In genomic region chr9:83350613-83351012, GRCm38 (mm10) we compare ENCODE assay signal across 7 mouse cellular contexts.
DNase-seq lines count a peak whose midpoint lies in the region; ATAC-seq lines count a peak whose summit lies in the region.

No protein-coding gene starts in this region.

- no peaks in the 10 kb centered on the region for H3K9me3 ChIP-seq in midbrain, embryonic 10.5 days (replicated peaks)
- no peaks in the 10 kb centered on the region for H3K9me3 ChIP-seq in midbrain, embryonic 16.5 days (replicated peaks; ENCODE audit: control insufficient read depth, low read length, poor library complexity, severe bottlenecking)
- no peaks in the 10 kb centered on the region for H3K9me3 ChIP-seq in heart, embryonic 15.5 days (replicated peaks)

- peak overlapping the region; percentile 69 for H3K27ac ChIP-seq in midbrain, embryonic 10.5 days (replicated peaks)
- H3K27ac ChIP-seq in midbrain, embryonic 16.5 days (ENCODE audit: low read length) = no peak overlapping the region
- H3K27ac ChIP-seq in heart, embryonic 15.5 days = no peak overlapping the region

- ATAC-seq in midbrain, embryonic 16.5 days = no peak
- peak; percentile 64; the same call in 1 of the 2 replicates for ATAC-seq in heart, embryonic 15.5 days (replicated peaks; ENCODE audit: insufficient number of reproducible peaks, insufficient read depth, low FRiP score, low read depth)

- no peak overlapping the region for H3K9ac ChIP-seq in midbrain, embryonic 16.5 days (ENCODE audit: low read depth, low read length)
- no peak overlapping the region for H3K9ac ChIP-seq in heart, embryonic 15.5 days

- no peak overlapping the region for H3K4me2 ChIP-seq in midbrain, embryonic 16.5 days (ENCODE audit: low read length)
- no peak overlapping the region for H3K4me2 ChIP-seq in heart, embryonic 15.5 days

- DNase-seq in midbrain, embryonic 10.5 days (ENCODE audit: low spot score) = peak; percentile 62
- peak; percentile 82 for DNase-seq in embryo, embryonic 10.5 days (ENCODE audit: low spot score)
- DNase-seq in kidney, postnatal 36 days = peak; percentile 25 to 67
- DNase-seq in retina, embryonic 14.5 days (ENCODE audit: low spot score) = peak; percentile 66
- no peak for DNase-seq in thymus, postnatal 25 days

- H3K27me3 ChIP-seq in midbrain, embryonic 10.5 days (ENCODE audit: low read depth, poor library complexity, severe bottlenecking) = 0 out of 2 replicates have a peak, but pooled peaks cover 3% of the 10 kb centered on the region
- no peaks in the 10 kb centered on the region for H3K27me3 ChIP-seq in midbrain, embryonic 16.5 days (ENCODE audit: control insufficient read depth, insufficient read depth, low read depth, low read length)
- no peaks in the 10 kb centered on the region for H3K27me3 ChIP-seq in heart, embryonic 15.5 days

- no peak overlapping the region for H3K4me3 ChIP-seq in midbrain, embryonic 10.5 days
- no peak overlapping the region for H3K4me3 ChIP-seq in midbrain, embryonic 16.5 days (ENCODE audit: low read depth, low read length)
- no peak overlapping the region for H3K4me3 ChIP-seq in heart, embryonic 15.5 days

- 4% methylated on average over 5 of the region's 5 CpGs for WGBS in midbrain, embryonic 10.5 days
- 6% methylated on average over 5 of the region's 5 CpGs for WGBS in midbrain, embryonic 16.5 days
- WGBS in heart, embryonic 15.5 days = 28% methylated on average over 5 of the region's 5 CpGs

- no peaks in the 10 kb centered on the region for H3K36me3 ChIP-seq in midbrain, embryonic 10.5 days
- no peaks in the 10 kb centered on the region for H3K36me3 ChIP-seq in midbrain, embryonic 16.5 days (ENCODE audit: control insufficient read depth, insufficient read depth, low read length)
- no peaks in the 10 kb centered on the region for H3K36me3 ChIP-seq in heart, embryonic 15.5 days

- peaks cover 27% of the 10 kb centered on the region for H3K4me1 ChIP-seq in midbrain, embryonic 10.5 days
- peaks cover 10% of the 10 kb centered on the region; the same call in 1 of the 2 replicates for H3K4me1 ChIP-seq in midbrain, embryonic 16.5 days (ENCODE audit: control insufficient read depth, insufficient read depth, low read length)
- peaks cover 19% of the 10 kb centered on the region for H3K4me1 ChIP-seq in heart, embryonic 15.5 days (replicated peaks)
